Mouse (Mus musculus): ENCODE data around the gene Fam151b.

- TF ChIP-seq CTCF (IDR thresholded peaks at IDR 0.05), result no peak
- TF ChIP-seq EP300 (IDR thresholded peaks at IDR 0.05), result no peak
Observed at GRCm38 (mm10) chr13:92426294-92427051, 57.3 kb downstream of the Fam151b start.

Measured in lung, postnatal 0 days (tissue).